25 mouse cellular contexts compared by ENCODE assay signal in the genomic region with DNA sequence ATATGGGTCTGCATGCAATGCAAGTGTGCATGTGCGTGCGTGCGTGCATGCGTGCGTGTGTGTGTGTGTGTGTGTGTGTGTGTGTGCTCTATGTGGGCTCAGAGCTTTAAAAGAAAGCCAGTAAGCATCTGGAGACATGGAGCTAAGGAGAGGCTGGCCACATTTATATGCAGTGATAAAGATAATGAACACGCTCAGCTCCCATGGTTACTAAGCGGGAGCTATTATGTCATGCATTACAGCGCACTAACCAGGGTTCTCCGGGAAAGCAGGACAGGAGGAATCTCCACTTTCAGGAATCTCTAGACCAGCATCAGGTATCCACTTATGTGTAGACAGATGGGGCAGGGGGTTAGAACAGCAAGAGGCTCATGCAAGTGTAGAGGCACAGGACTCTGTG. TPM values are rescaled to one million over a fixed set of nuclear protein-coding genes. Genes with fewer than 3 reads are reported as not detected.
A peak's percentile ranks its signal among the peaks of the same experiment; 100 is the strongest.
DNase-seq lines count a peak whose midpoint lies in the region; ATAC-seq lines count a peak whose summit lies in the region.
"Had no signal": no experiment of that assay in that cellular context is flagged by ENCODE, and none has a peak within 500 bp of the region (broad histone marks: within the 10 kb centered on the region; RNA-seq: fewer than 3 reads in every experiment).

No protein-coding gene starts in this region.

- WGBS in forebrain, embryonic 14.5 days: 92% methylated on average over 9 of the region's 9 CpGs
- WGBS in forebrain, embryonic 12.5 days: 86% methylated on average over 9 of the region's 9 CpGs
- WGBS in hindbrain, embryonic 13.5 days: 88% methylated on average over 9 of the region's 9 CpGs
- WGBS in hindbrain, embryonic 10.5 days: 94% methylated on average over 9 of the region's 9 CpGs
- 88% methylated on average over 9 of the region's 9 CpGs for WGBS in midbrain, embryonic 14.5 days

- no peaks in the 10 kb centered on the region for H3K4me1 ChIP-seq in forebrain, embryonic 14.5 days (ENCODE audit: control insufficient read depth, insufficient read depth, low read length)
- no peaks in the 10 kb centered on the region for H3K4me1 ChIP-seq in forebrain, embryonic 12.5 days
- peaks cover 8% of the 10 kb centered on the region; the same call in 1 of the 2 replicates for H3K4me1 ChIP-seq in hindbrain, embryonic 13.5 days (replicated peaks)
- H3K4me1 ChIP-seq in hindbrain, embryonic 10.5 days (replicated peaks): peaks cover 6% of the 10 kb centered on the region; the same call in 1 of the 2 replicates
- no peaks in the 10 kb centered on the region for H3K4me1 ChIP-seq in midbrain, embryonic 14.5 days (ENCODE audit: control insufficient read depth, insufficient read depth, low read length)
- H3K4me1 ChIP-seq: limb, embryonic 10.5 days; liver, embryonic 15.5 days had no signal

- DNase-seq in forebrain, embryonic 14.5 days (ENCODE audit: low spot score): peak; percentile 36
- no peak for DNase-seq in hindbrain, embryonic 10.5 days (ENCODE audit: low spot score)
- DNase-seq in brain, adult 2 months (ENCODE audit: low read depth, low spot score): peak; percentile 58
- DNase-seq in midbrain, embryonic 14.5 days: peak; percentile 36
- DNase-seq in B cell, adult 2 months: no peak
- no peak for DNase-seq in embryo, embryonic 10 days (ENCODE audit: low spot score)
- DNase-seq: adrenal gland, postnatal 10 days; cerebellum, adult 9-10 months; gastrocnemius, postnatal 36 days; heart, adult 2 months; heart, postnatal 14 days; kidney, adult 11 months; liver; lung, postnatal 36 days; right cerebral cortex, postnatal 4 days; thymus, adult 18-20 months; thymus, postnatal 36 days had no signal

- no peak overlapping the region for H3K9ac ChIP-seq in forebrain, embryonic 14.5 days (ENCODE audit: low read length)
- no peak overlapping the region for H3K9ac ChIP-seq in forebrain, embryonic 12.5 days
- H3K9ac ChIP-seq in hindbrain, embryonic 13.5 days: no peak overlapping the region
- no peak overlapping the region for H3K9ac ChIP-seq in midbrain, embryonic 14.5 days (replicated peaks; ENCODE audit: low read length)
- H3K9ac ChIP-seq: heart, embryonic 13.5 days; liver, embryonic 15.5 days; lung, embryonic 15.5 days had no signal

- no peak overlapping the region for H3K4me2 ChIP-seq in forebrain, embryonic 14.5 days (ENCODE audit: low read length)
- no peak overlapping the region for H3K4me2 ChIP-seq in forebrain, embryonic 12.5 days
- H3K4me2 ChIP-seq in hindbrain, embryonic 13.5 days: no peak overlapping the region
- H3K4me2 ChIP-seq in midbrain, embryonic 14.5 days (ENCODE audit: low read length): no peak overlapping the region
- H3K4me2 ChIP-seq: heart, embryonic 13.5 days; liver, embryonic 15.5 days; lung, embryonic 15.5 days had no signal

- no peak overlapping the region for H3K27ac ChIP-seq in forebrain, embryonic 14.5 days (ENCODE audit: low read depth, low read length)
- H3K27ac ChIP-seq in forebrain, embryonic 12.5 days: no peak overlapping the region
- H3K27ac ChIP-seq in hindbrain, embryonic 13.5 days: no peak overlapping the region
- H3K27ac ChIP-seq in hindbrain, embryonic 10.5 days: no peak overlapping the region
- no peak overlapping the region for H3K27ac ChIP-seq in midbrain, embryonic 14.5 days (replicated peaks; ENCODE audit: low read depth, low read length)
- H3K27ac ChIP-seq: embryonic facial prominence, embryonic 10.5 days; heart, adult 2 months; heart, embryonic 13.5 days; limb, embryonic 10.5 days; liver, embryonic 15.5 days; lung, embryonic 15.5 days had no signal

- ATAC-seq in forebrain, embryonic 14.5 days: no peak
- ATAC-seq in forebrain, embryonic 12.5 days (ENCODE audit: low FRiP score): no peak
- peak; percentile 54; the same call in 1 of the 2 replicates for ATAC-seq in hindbrain, embryonic 13.5 days (ENCODE audit: low FRiP score)
- ATAC-seq in midbrain, embryonic 14.5 days (ENCODE audit: low FRiP score, low TSS enrichment): no peak

- H3K27me3 ChIP-seq in forebrain, embryonic 14.5 days (replicated peaks; ENCODE audit: control insufficient read depth, insufficient read depth, low read length): no peaks in the 10 kb centered on the region
- H3K27me3 ChIP-seq in forebrain, embryonic 12.5 days: no peaks in the 10 kb centered on the region; the same call in 1 of the 2 replicates
- no peaks in the 10 kb centered on the region for H3K27me3 ChIP-seq in hindbrain, embryonic 13.5 days
- H3K27me3 ChIP-seq in hindbrain, embryonic 10.5 days (ENCODE audit: insufficient read depth, poor library complexity, severe bottlenecking): no peaks in the 10 kb centered on the region
- H3K27me3 ChIP-seq in midbrain, embryonic 14.5 days (ENCODE audit: control insufficient read depth, insufficient read depth, low read length): no peaks in the 10 kb centered on the region
- H3K27me3 ChIP-seq: heart, embryonic 13.5 days; liver, embryonic 15.5 days; lung, embryonic 15.5 days had no signal

- no peaks in the 10 kb centered on the region for H3K9me3 ChIP-seq in forebrain, embryonic 14.5 days (replicated peaks; ENCODE audit: control insufficient read depth, low read length)
- 0 out of 2 replicates have a peak, but pooled peaks cover 6% of the 10 kb centered on the region for H3K9me3 ChIP-seq in forebrain, embryonic 12.5 days
- H3K9me3 ChIP-seq in hindbrain, embryonic 13.5 days: no peaks in the 10 kb centered on the region
- peaks cover 5% of the 10 kb centered on the region; the same call in 1 of the 2 replicates for H3K9me3 ChIP-seq in hindbrain, embryonic 10.5 days
- H3K9me3 ChIP-seq in midbrain, embryonic 14.5 days (ENCODE audit: control insufficient read depth, low read length): no peaks in the 10 kb centered on the region
- H3K9me3 ChIP-seq: embryonic facial prominence, embryonic 10.5 days; heart, embryonic 13.5 days; limb, embryonic 10.5 days; lung, embryonic 15.5 days had no signal

- no peak overlapping the region for H3K4me3 ChIP-seq in forebrain, embryonic 14.5 days (ENCODE audit: low read depth, low read length)
- H3K4me3 ChIP-seq in forebrain, embryonic 12.5 days (replicated peaks): no peak overlapping the region
- no peak overlapping the region for H3K4me3 ChIP-seq in hindbrain, embryonic 13.5 days
- H3K4me3 ChIP-seq in hindbrain, embryonic 10.5 days: no peak overlapping the region
- no peak overlapping the region for H3K4me3 ChIP-seq in midbrain, embryonic 14.5 days (replicated peaks; ENCODE audit: low read depth, low read length)
- H3K4me3 ChIP-seq: embryonic facial prominence, embryonic 10.5 days; heart, adult 2 months; heart, embryonic 13.5 days; limb, embryonic 10.5 days; liver, embryonic 15.5 days; lung, embryonic 15.5 days; myocyte had no signal

- no peaks in the 10 kb centered on the region for H3K36me3 ChIP-seq in forebrain, embryonic 14.5 days (ENCODE audit: control insufficient read depth, insufficient read depth, low read length)
- no peaks in the 10 kb centered on the region for H3K36me3 ChIP-seq in forebrain, embryonic 12.5 days (replicated peaks)
- H3K36me3 ChIP-seq in hindbrain, embryonic 13.5 days: no peaks in the 10 kb centered on the region
- H3K36me3 ChIP-seq in hindbrain, embryonic 10.5 days: no peaks in the 10 kb centered on the region
- H3K36me3 ChIP-seq in midbrain, embryonic 14.5 days (ENCODE audit: control insufficient read depth, insufficient read depth, low read length): no peaks in the 10 kb centered on the region
- H3K36me3 ChIP-seq: embryonic facial prominence, embryonic 10.5 days; heart, embryonic 13.5 days; limb, embryonic 10.5 days; liver, embryonic 15.5 days; lung, embryonic 15.5 days had no signal

RNA-seq across cellular contexts. Expression of a gene that starts 13.9 kb away (rescaled TPM):
- 6.4 and 8.6 TPM in 2 replicates for polyA plus RNA-seq in forebrain, embryonic 14.5 days (2014; fragmentation: Nextera tagmentation; extraction: Ambion mirVana)
- 19.2 and 19.3 TPM in 2 replicates for polyA plus RNA-seq in forebrain, embryonic 12.5 days (2016; fragmentation: Nextera tagmentation; extraction: Ambion mirVana)
- 9.0 and 11.9 TPM in 2 replicates for polyA plus RNA-seq in hindbrain, embryonic 13.5 days (2015; fragmentation: Nextera tagmentation; extraction: Ambion mirVana)
- 21.9 and 33.7 TPM in 2 replicates for polyA plus RNA-seq in hindbrain, embryonic 10.5 days (2016; fragmentation: Nextera tagmentation; extraction: Ambion mirVana)
- 6.9 and 8.2 TPM in 2 replicates for polyA plus RNA-seq in midbrain, embryonic 14.5 days (2014; fragmentation: Nextera tagmentation; extraction: Ambion mirVana)

RNA-seq across cellular contexts. Expression of a gene that starts 26.1 kb away (rescaled TPM):
- 391 and 517 TPM in 2 replicates for polyA plus RNA-seq in forebrain, embryonic 14.5 days (2014; fragmentation: Nextera tagmentation; extraction: Ambion mirVana)
- 413 and 432 TPM in 2 replicates for polyA plus RNA-seq in forebrain, embryonic 12.5 days (2016; fragmentation: Nextera tagmentation; extraction: Ambion mirVana)
- polyA plus RNA-seq in hindbrain, embryonic 13.5 days (2015; fragmentation: Nextera tagmentation; extraction: Ambion mirVana): 378 and 384 TPM in 2 replicates
- 464 and 510 TPM in 2 replicates for polyA plus RNA-seq in hindbrain, embryonic 10.5 days (2016; fragmentation: Nextera tagmentation; extraction: Ambion mirVana)
- 410 and 413 TPM in 2 replicates for polyA plus RNA-seq in midbrain, embryonic 14.5 days (2014; fragmentation: Nextera tagmentation; extraction: Ambion mirVana)

Comparison
In these comparisons a context has a peak if more than half of its experiments do, and no peak if none do; other contexts are left out.
1. DNase-seq: peak in forebrain, embryonic 14.5 days (single experiment), brain, adult 2 months (single experiment) and midbrain, embryonic 14.5 days (single experiment); none in hindbrain, embryonic 10.5 days (single experiment), B cell, adult 2 months (0 of 2) and embryo, embryonic 10 days (single experiment).